Mouse (Mus musculus) intestine, postnatal 0 days (tissue): Measurements from ENCODE around the gene Tmsb10. TPM values are rescaled to one million over a fixed set of nuclear protein-coding genes. Genes with fewer than 3 reads are reported as not detected.

Source experiments
- ATAC-seq: fragments of 200-750 bp; cut with Nextera tagmentation; 2 replicates; pipeline ENCODE4 v1.8.0; 2017; ENCODE audit warnings: mild to moderate bottlenecking, moderate TSS enrichment, moderate library complexity
- H3K27ac ChIP-seq: fragments of 300-500 bp; sonication (generic); 2 replicates; pipeline ENCODE4 v1.5.1; 2014; ENCODE audit warnings: mild to moderate bottlenecking, low read depth, low read length, moderate library complexity
- H3K27me3 ChIP-seq: fragments of 300-500 bp; sonication (generic); replicated peaks from 2 replicates; pipeline ENCODE4 v1.6.1; 2014; ENCODE audit warnings: low read length, mixed read lengths; ENCODE audit not compliant: control insufficient read depth, insufficient read depth
- H3K36me3 ChIP-seq: fragments of 300-500 bp; sonication (generic); 2 replicates; pipeline ENCODE4 v1.6.1; 2014; ENCODE audit warnings: mild to moderate bottlenecking, moderate library complexity; ENCODE audit not compliant: control insufficient read depth, insufficient read depth
- H3K4me1 ChIP-seq: fragments of 300-500 bp; sonication (generic); replicated peaks from 2 replicates; pipeline ENCODE4 v1.6.1; 2014; ENCODE audit warnings: antibody characterized with exemption, low read length, mixed read lengths; ENCODE audit not compliant: control insufficient read depth, insufficient read depth
- H3K4me2 ChIP-seq: fragments of 300-500 bp; sonication (generic); replicated peaks from 2 replicates; pipeline ENCODE4 v1.6.1; 2014; ENCODE audit warnings: low read depth, mild to moderate bottlenecking, moderate library complexity
- H3K4me3 ChIP-seq: fragments of 300-500 bp; sonication (generic); 2 replicates; pipeline ENCODE4 v1.5.1; 2014; ENCODE audit warnings: low read depth, low read length
- H3K9ac ChIP-seq: fragments of 300-500 bp; sonication (generic); 2 replicates; pipeline ENCODE4 v1.6.1; 2014; ENCODE audit warnings: mild to moderate bottlenecking, low read depth, low read length
- H3K9me3 ChIP-seq: fragments of 300-500 bp; sonication (generic); 2 replicates; pipeline ENCODE4 v1.6.1; 2016; ENCODE audit warnings: mixed run types; ENCODE audit not compliant: control insufficient read depth
- CTCF ChIP-seq: sonication (generic); IDR thresholded peaks from 2 replicates; pipeline ENCODE4 v1.5.1; 2016; ENCODE audit warnings: low read depth, mild to moderate bottlenecking, control low read depth, antibody characterized with exemption, moderate library complexity
- WGBS: fragments of 180-500 bp; shearing (Covaris S2); extraction: QIAGEN DNeasy Blood & Tissue Kit; methylation state at CpG from one replicate; pipeline ENCODE4 v1.1.7; 2014; 5-methylcytosine and 5-hydroxymethylcytosine counted together
- polyA plus RNA-seq: library from polyadenylated mRNA; unstranded; fragments of >200 nt; fragmentation: Nextera tagmentation; extraction: Ambion mirVana; gene quantifications from 2 replicates; pipeline ENCODE4 v1.2.1, GENCODE M21; 2015

Gene Tmsb10
- polyA plus RNA-seq, 1 experiment from 2014 or later: 3,323 TPM

DNA sequence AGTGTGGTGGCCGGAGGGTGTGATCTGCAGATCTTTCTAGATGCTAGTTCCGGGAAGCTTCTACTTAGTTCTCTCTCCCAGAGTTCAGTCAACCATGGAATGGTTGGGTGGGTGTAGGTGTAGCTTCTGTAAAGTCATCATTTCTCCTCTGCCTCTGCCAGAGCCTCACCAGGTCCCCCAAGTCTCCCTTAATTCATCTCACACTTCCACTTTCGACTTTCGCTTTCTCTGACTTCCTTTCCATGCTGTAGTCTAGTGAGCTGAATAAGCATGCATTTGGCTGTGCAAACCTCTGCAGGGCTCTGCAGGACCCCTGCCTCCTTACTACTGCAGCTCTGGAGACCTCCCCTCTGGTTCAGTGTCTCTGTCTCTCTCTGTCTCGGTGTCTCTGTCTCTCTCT lies 31.7 kb upstream of the Tmsb10 start:
- Histone ChIP-seq H3K4me2 (no peak overlapping the region), H3K4me1 (peaks cover 7% of the 10 kb centered on the region), H3K9me3 (no peaks in the 10 kb centered on the region), H3K27me3 (no peaks in the 10 kb centered on the region), H3K27ac (no peak overlapping the region), H3K36me3 (no peaks in the 10 kb centered on the region), H3K4me3 (no peak overlapping the region), H3K9ac (no peak overlapping the region)
- 69% methylated on average over 5 of the region's 5 CpGs for WGBS
- no peak for ATAC-seq
- no peak for TF ChIP-seq CTCF

GRCm38 (mm10) chr6:72989028-72989736 lies 30.6 kb upstream of the Tmsb10 start:
- H3K27ac ChIP-seq: no peak overlapping the region
- H3K27me3 ChIP-seq: no peaks in the 10 kb centered on the region
- H3K9me3 ChIP-seq: no peaks in the 10 kb centered on the region
- no peak for TF ChIP-seq CTCF
- H3K9ac ChIP-seq: no peak overlapping the region
- ATAC-seq: peak; percentile 68
- H3K4me3 ChIP-seq: no peak overlapping the region
- peaks cover 7% of the 10 kb centered on the region for H3K4me1 ChIP-seq
- WGBS: 27% methylated on average over 7 of the region's 7 CpGs
- no peaks in the 10 kb centered on the region for H3K36me3 ChIP-seq
- H3K4me2 ChIP-seq: 0 out of 2 replicates have a peak overlapping the region, but pooled peaks have one; percentile 2

GRCm38 (mm10) chr6:72982506-72982905 lies 24.0 kb upstream of the Tmsb10 start:
- ATAC-seq: no peak
- Histone ChIP-seq H3K36me3 (no peaks in the 10 kb centered on the region), H3K9ac (no peak overlapping the region), H3K9me3 (no peaks in the 10 kb centered on the region), H3K4me3 (no peak overlapping the region), H3K27me3 (no peaks in the 10 kb centered on the region), H3K27ac (no peak overlapping the region), H3K4me1 (no peaks in the 10 kb centered on the region), H3K4me2 (no peak overlapping the region)
- 84% methylated on average over 4 of the region's 4 CpGs for WGBS
- no peak for TF ChIP-seq CTCF

DNA sequence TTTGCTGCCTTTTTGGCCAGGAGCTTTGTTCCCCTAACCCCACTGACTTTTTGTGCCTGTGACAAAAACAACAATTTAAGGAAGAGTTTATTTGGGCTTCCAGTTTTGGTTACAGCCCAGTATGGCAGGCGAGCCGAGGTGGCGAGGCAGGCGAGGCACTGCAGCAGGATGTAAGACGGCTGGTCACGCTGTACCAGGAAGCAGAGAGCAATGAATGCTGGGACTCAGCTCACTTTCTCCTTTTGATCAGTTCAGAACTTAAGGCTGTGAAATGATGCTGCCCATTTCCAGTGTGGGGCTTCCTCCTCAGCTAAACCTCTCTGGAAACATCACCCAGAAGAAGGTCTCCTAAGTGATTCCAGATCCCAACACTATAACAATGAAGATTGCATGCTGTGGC lies 23.3 kb upstream of the Tmsb10 start:
- H3K36me3 ChIP-seq: no peaks in the 10 kb centered on the region
- no peak overlapping the region for H3K27ac ChIP-seq
- ATAC-seq: no peak
- no peaks in the 10 kb centered on the region for H3K9me3 ChIP-seq
- no peaks in the 10 kb centered on the region for H3K4me1 ChIP-seq
- H3K4me3 ChIP-seq: no peak overlapping the region
- WGBS: 46% methylated on average over 6 of the region's 6 CpGs
- no peaks in the 10 kb centered on the region for H3K27me3 ChIP-seq
- H3K9ac ChIP-seq: no peak overlapping the region
- no peak overlapping the region for H3K4me2 ChIP-seq
- no peak for TF ChIP-seq CTCF

DNA sequence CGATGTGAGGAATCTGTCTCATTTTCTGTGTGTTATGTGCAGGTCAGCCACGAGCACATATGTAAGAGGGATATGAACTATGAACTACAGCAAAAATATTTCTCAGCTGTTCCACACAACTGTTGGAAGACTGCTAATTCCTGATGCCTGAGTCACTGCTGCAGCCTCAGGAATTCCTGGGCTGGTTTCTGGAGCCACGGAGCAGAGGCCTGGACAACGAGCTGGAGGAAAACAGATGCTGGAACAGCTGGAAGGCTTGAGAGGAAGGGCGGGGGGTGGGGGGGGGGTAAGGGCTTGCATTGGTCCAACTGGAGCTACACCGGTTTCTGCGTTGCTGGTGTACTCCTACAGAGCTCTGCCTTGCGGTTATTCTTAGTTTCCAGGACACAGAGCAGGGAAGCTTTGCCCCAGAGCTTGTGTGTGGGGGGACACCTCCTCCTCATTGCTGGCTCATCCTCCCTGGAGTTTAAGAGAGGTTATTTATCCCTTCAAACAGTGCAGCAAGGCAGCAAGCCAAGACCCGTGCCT lies 22.6 kb upstream of the Tmsb10 start:
- Histone ChIP-seq H3K27me3 (no peaks in the 10 kb centered on the region), H3K27ac (peak overlapping the region; percentile 46; the same call in 1 of the 2 replicates), H3K4me1 (no peaks in the 10 kb centered on the region), H3K9ac (no peak overlapping the region), H3K9me3 (no peaks in the 10 kb centered on the region), H3K36me3 (no peaks in the 10 kb centered on the region), H3K4me3 (no peak overlapping the region), H3K4me2 (no peak overlapping the region)
- no peak for TF ChIP-seq CTCF
- WGBS: 43% methylated on average over 9 of the region's 9 CpGs
- ATAC-seq: peak; percentile 45; the same call in 1 of the 2 replicates

- WGBS: 84% methylated on average over 2 of the region's 2 CpGs
- no peaks in the 10 kb centered on the region for H3K27me3 ChIP-seq
- no peaks in the 10 kb centered on the region for H3K9me3 ChIP-seq
- H3K9ac ChIP-seq: no peak overlapping the region
- no peak for TF ChIP-seq CTCF
- H3K36me3 ChIP-seq: no peaks in the 10 kb centered on the region
- H3K4me3 ChIP-seq: no peak overlapping the region
- no peak overlapping the region for H3K27ac ChIP-seq
- no peak overlapping the region for H3K4me2 ChIP-seq
- no peaks in the 10 kb centered on the region for H3K4me1 ChIP-seq
- no peak for ATAC-seq
Measured at GRCm38 (mm10) chr6:72976866-72977265, 18.3 kb upstream of the Tmsb10 start.
